Mouse (Mus musculus) left cerebral cortex, postnatal 10 days (tissue): ENCODE measurements at regions not wholly inside any gene's neighbourhood (a gene's known extent, or its start where the extent isn't known, plus 50 kb on each side); places are given as distances from the start of the nearest gene placed in this dataset.
A peak's percentile ranks its signal among the peaks of the same experiment; 100 is the strongest.

Experiments
- DNase-seq, 2 experiments: peaks; one replicate each; pipeline ENCODE4 v3.0.0; 2021 to 2022; ENCODE audit warnings: low spot score in 2 of 2, mixed read lengths in 1 of 2; ENCODE audit errors: extremely low spot score in 1 of 2
- intact Hi-C: fragments of 180-260 bp; cut with DNase I; formaldehyde crosslinking; loops from one replicate; pipeline ENCODE4 v1.15.1; 2025

DNA sequence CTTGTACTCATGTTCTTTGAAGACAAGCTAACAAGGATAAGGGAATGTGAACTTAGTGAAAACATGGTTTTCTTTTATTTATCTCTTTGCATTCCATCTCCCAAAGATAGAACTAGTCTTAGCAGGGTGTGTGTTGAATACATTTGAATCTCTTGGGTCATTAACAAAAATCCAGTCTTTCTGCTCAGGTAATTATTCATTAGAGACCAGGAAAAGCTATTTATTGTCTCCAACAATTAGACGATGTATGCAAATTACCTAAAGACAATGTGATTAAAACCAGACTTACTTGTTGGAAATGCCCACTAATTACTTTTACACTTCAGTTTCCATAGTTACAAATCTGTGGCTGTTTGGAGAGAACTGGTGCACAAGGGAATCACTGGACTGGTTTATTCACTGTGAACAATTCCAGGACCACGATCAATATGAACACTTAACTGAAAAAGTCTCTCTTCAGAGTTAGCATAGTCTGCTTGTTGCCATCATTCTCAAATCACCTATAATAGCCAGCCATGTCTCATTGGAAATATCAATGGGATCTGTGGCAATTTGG, 584.4 kb downstream of the Mettl4 start:
- no peak for DNase-seq
- intact Hi-C loops: no loop called here

GRCm38 (mm10) chr17:94144298-94144697, 605.5 kb downstream of the Mettl4 start:
- intact Hi-C loops: no loop called here
- DNase-seq: no peak

DNA sequence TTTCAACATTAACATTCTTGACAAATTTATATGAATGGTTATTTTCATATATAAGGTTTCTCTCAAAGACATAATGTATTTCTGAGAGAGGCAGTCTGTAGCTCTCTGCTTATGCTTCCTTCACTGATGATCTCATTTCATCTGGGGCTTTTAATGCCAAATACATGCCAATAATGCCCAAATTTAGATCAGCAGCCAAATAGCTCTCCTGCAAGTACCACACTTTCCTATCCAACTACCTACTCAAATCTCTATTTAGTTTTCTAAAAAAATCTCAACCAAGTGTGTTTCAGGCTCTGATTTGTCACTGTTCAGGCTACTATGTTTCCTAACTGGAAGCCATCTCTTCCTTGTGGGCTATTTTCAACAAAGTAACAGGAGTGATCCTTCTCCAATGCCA, 616.6 kb downstream of the Mettl4 start:
- DNase-seq: peak in 1 of 2 experiments; percentile 1
- intact Hi-C loops: no loop called here

DNA sequence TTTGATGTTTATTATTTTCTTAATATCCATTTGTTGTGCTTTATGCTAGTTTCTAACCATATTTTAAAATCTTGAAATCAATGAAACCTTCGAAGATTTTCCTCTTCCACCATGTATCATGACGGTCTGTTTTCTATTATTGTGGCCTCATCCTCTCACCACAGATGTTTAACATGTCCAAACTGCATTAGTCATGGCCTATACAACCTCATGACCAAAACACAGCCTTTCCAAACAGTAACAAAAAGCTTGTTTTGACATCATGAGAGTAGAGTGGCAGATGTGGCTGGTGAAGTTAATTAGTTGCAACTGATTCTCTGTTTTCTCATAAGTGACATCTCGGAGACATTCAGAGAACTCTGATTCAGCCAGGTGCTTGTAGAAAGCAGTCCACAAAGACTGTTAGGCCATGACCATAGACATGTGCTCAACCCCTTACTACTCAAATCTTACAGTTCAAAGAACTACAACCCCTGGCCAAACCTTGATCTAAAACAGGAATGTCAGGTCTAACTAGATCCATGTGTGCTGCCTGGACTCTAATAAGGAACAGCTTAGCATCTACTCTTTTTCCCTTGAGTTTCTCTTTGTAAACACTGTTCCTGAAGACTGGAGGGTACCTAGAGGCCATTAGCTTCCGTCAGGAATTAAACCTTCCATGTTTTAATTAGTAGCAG, 655.7 kb downstream of the Mettl4 start:
- intact Hi-C loops: no loop called here

DNA sequence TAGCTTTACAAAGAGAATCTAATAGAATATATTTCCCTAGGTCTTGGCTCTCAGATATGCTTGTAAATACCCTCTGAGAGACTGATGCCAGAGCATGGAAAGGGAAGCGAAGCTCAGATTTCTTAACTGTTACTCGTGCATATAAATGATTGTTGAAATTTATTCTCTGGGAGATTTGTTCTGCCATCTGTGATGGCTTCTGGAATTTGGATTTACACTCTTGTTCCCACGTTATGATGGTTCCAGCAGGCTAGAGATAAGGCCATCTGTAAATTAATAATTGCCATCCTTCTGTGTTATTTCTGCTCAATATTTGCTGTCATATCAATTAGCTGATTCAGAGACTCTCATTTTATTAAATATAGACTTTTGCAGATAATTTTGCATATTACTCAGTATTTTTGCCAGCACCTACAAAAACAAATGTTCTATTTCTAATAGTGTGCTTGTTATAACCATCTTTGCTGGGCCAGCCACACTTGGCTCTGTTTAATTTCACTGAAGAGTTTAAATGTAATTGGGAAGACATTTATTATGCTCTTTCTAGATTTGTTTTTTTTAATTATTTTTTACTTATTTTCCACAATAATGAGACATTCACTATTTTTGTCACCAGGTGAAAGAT, 695.3 kb downstream of the Mettl4 start:
- no peak for DNase-seq
- intact Hi-C loops: no loop called here

More for the DNA sequence above, 655.7 kb downstream of the Mettl4 start:
- no peak for DNase-seq

GRCm38 (mm10) chr17:94048475-94048874, 701.3 kb downstream of the Mettl4 start:
- no peak for DNase-seq
- intact Hi-C loops: no loop called here

- no peak for DNase-seq
- intact Hi-C loops: no loop called here
Observed at GRCm38 (mm10) chr17:94038221-94038620, 711.6 kb downstream of the Mettl4 start.

DNA sequence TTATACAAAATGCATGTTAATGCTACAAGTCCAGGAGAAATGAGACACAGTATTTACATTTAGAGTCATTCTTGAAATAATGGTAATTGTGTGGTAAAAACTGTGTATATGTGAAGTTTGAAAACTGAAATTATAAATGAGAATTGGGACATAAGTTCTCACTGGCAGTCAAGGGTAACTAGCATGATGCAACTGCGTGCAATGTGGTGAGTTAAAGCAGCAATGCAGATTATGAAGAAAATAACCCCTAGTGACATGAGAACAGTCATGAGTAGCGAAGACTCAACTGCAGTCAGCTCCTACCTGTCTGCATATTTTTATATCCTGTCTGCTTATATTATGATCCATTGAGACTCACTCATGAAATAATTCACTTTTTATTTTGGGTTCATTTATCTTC, 737.4 kb downstream of the Mettl4 start:
- no peak for DNase-seq
- intact Hi-C loops: no loop called here

GRCm38 (mm10) chr17:94002095-94002494, 747.7 kb downstream of the Mettl4 start:
- no peak for DNase-seq

DNA sequence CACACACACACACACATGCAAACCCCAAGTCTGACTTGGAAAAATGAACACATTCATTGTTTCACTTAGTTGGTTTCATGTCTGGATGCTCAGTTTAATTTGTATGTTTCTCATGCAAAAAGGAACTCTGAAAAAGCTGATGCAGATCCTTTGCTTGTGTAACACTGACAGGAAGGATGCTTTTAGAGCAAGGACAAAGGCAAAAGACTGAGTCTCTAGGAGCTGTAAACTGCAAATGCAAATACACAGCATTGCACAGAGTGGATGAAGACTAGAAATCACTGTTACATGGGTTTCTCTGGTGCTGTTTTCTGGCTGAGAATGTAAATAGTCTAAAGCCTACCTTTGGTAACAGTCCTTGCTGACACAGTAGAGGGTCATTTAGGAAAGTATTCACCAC, 748.3 kb downstream of the Mettl4 start:
- intact Hi-C loops: no loop called here
- DNase-seq: no peak

More at GRCm38 (mm10) chr17:94002095-94002494, 747.7 kb downstream of the Mettl4 start:
- intact Hi-C loops: no loop called here

- intact Hi-C loops: no loop called here
- no peak for DNase-seq
Observed at GRCm38 (mm10) chr17:93986932-93987331, 762.9 kb downstream of the Mettl4 start.
